Mouse (Mus musculus) neural tube, embryonic 13.5 days (tissue): Measurements from ENCODE around the gene Slc12a5. TPM values are rescaled to one million over a fixed set of nuclear protein-coding genes. Genes with fewer than 3 reads are reported as not detected.

Source experiments
- ATAC-seq: fragments of 200-750 bp; cut with Nextera tagmentation; 2 replicates; pipeline ENCODE4 v1.8.0; 2017; ENCODE audit warnings: low read depth, mild to moderate bottlenecking, moderate TSS enrichment, moderate library complexity
- H3K27ac ChIP-seq: fragments of 300-500 bp; sonication (generic); replicated peaks from 2 replicates; pipeline ENCODE4 v1.5.1; 2015; ENCODE audit warnings: moderate library complexity, mild to moderate bottlenecking, inconsistent platforms
- H3K27me3 ChIP-seq: fragments of 300-500 bp; sonication (generic); 2 replicates; pipeline ENCODE4 v1.6.1; 2015; ENCODE audit warnings: mild to moderate bottlenecking, inconsistent platforms
- H3K36me3 ChIP-seq: fragments of 300-500 bp; sonication (generic); 2 replicates; pipeline ENCODE4 v1.6.1; 2015; ENCODE audit warnings: mild to moderate bottlenecking, inconsistent platforms
- H3K4me1 ChIP-seq: fragments of 300-500 bp; sonication (generic); replicated peaks from 2 replicates; pipeline ENCODE4 v1.6.1; 2015; ENCODE audit warnings: inconsistent platforms
- H3K4me2 ChIP-seq: fragments of 300-500 bp; sonication (generic); 2 replicates; pipeline ENCODE4 v1.6.1; 2015; ENCODE audit warnings: inconsistent platforms, mild to moderate bottlenecking, moderate library complexity
- H3K4me3 ChIP-seq: fragments of 300-500 bp; sonication (generic); 2 replicates; pipeline ENCODE4 v1.5.1; 2015; ENCODE audit warnings: mild to moderate bottlenecking, inconsistent platforms
- H3K9ac ChIP-seq: fragments of 300-500 bp; sonication (generic); 2 replicates; pipeline ENCODE4 v1.6.1; 2015; ENCODE audit warnings: moderate library complexity, mild to moderate bottlenecking, inconsistent platforms
- H3K9me3 ChIP-seq: fragments of 300-500 bp; sonication (generic); 2 replicates; pipeline ENCODE4 v1.6.1; 2016; ENCODE audit warnings: inconsistent platforms
- WGBS: fragments of 180-500 bp; shearing (Covaris S2); methylation state at CpG from one replicate; pipeline ENCODE4 v1.1.7; 2015; 5-methylcytosine and 5-hydroxymethylcytosine counted together
- polyA plus RNA-seq: library from polyadenylated mRNA; unstranded; fragments of >200 nt; fragmentation: Nextera tagmentation; extraction: Ambion mirVana; gene quantifications from 2 replicates; pipeline ENCODE4 v1.2.1, GENCODE M21; 2015

Gene Slc12a5
- polyA plus RNA-seq, 1 experiment from 2014 or later = 20.8 TPM

DNA sequence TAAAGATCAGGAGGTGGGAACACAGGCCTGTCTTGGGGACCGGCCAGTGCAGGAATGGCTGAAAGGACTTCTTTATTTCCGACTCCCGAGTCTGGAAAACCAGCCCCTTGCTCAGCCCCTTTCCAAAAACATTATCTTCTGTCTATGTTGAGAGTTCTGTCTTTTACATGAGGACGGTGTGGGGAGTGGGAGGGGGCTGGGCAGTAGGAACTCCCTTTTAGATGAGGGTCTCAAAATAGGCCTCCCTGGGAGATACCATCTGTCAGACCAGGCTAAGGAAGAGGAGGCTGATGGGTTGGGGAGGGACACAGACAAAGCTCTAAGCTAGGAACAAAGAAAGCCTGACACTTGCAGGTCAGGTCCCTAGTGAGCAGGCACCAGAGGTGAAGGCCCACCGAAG, 88.4 kb downstream of the Slc12a5 start:
- H3K4me3 ChIP-seq = no peak overlapping the region
- H3K9ac ChIP-seq = no peak overlapping the region
- ATAC-seq = no peak
- H3K36me3 ChIP-seq = no peaks in the 10 kb centered on the region
- H3K9me3 ChIP-seq = no peaks in the 10 kb centered on the region
- H3K4me1 ChIP-seq = peaks cover 3% of the 10 kb centered on the region
- H3K27me3 ChIP-seq = no peaks in the 10 kb centered on the region
- 52% methylated on average over 5 of the region's 5 CpGs for WGBS
- H3K4me2 ChIP-seq = no peak overlapping the region
- no peak overlapping the region for H3K27ac ChIP-seq

Other genes with a start within 250 kb of the Slc12a5 start
- gene Spint5, start 245.5 kb upstream of the Slc12a5 start, polyA plus RNA-seq = not detected in 2 replicates
- gene Wfdc3, start 214.9 kb upstream of the Slc12a5 start, polyA plus RNA-seq = 1.0 and 1.2 TPM in 2 replicates
- gene Dnttip1, start 214.8 kb upstream of the Slc12a5 start, polyA plus RNA-seq = 67.1 and 71.4 TPM in 2 replicates
- gene Ube2c, start 190.9 kb upstream of the Slc12a5 start, polyA plus RNA-seq = 80.8 and 108 TPM in 2 replicates
- gene Tnnc2, start 180.8 kb upstream of the Slc12a5 start, polyA plus RNA-seq = 9.3 and 25.7 TPM in 2 replicates
- 17.1 and 22.9 TPM in 2 replicates for gene Snx21, start 175.0 kb upstream of the Slc12a5 start, polyA plus RNA-seq
- gene Acot8, start 155.9 kb upstream of the Slc12a5 start, polyA plus RNA-seq = 20.3 and 21.5 TPM in 2 replicates
- gene Zswim3, start 155.7 kb upstream of the Slc12a5 start, polyA plus RNA-seq = 14.2 and 16.7 TPM in 2 replicates
- 22.3 and 23.7 TPM in 2 replicates for gene Zswim1, start 138.1 kb upstream of the Slc12a5 start, polyA plus RNA-seq
- not detected in 2 replicates for gene Spata25, start 132.3 kb upstream of the Slc12a5 start, polyA plus RNA-seq
- 97.5 and 109 TPM in 2 replicates for gene Ctsa, start 127.9 kb upstream of the Slc12a5 start, polyA plus RNA-seq
- 4.9 and 5.4 TPM in 2 replicates for gene Neurl2, start 127.3 kb upstream of the Slc12a5 start, polyA plus RNA-seq
- gene Pltp, start 103.1 kb upstream of the Slc12a5 start, polyA plus RNA-seq = 126 and 132 TPM in 2 replicates
- gene Pcif1, start 81.5 kb upstream of the Slc12a5 start, polyA plus RNA-seq = 80.8 and 93.1 TPM in 2 replicates
- gene Zfp335, start 49.0 kb upstream of the Slc12a5 start, polyA plus RNA-seq = 13.3 and 14.2 TPM in 2 replicates
- 16.9 and 17.1 TPM in 2 replicates for gene Mmp9, start 20.0 kb upstream of the Slc12a5 start, polyA plus RNA-seq
- gene Ncoa5, start 74.1 kb downstream of the Slc12a5 start, polyA plus RNA-seq = 97.3 and 111 TPM in 2 replicates
- gene Cd40, start 94.8 kb downstream of the Slc12a5 start, polyA plus RNA-seq = 7.2 and 8.3 TPM in 2 replicates
- not detected in 2 replicates for gene 1700025C18Rik, start 129.9 kb downstream of the Slc12a5 start, polyA plus RNA-seq